Mouse (Mus musculus) kidney, postnatal 14 days (tissue): ENCODE measurements around the gene Napsa.
A peak's percentile ranks its signal among the peaks of the same experiment; 100 is the strongest.

Source experiments
- DNase-seq: peaks from one replicate; pipeline ENCODE4 v3.0.0; 2022; ENCODE audit warnings: mixed read lengths

Napsa gene

GRCm38 (mm10) chr7:44576333-44576844 lies 4.2 kb downstream of the Napsa start:
- no peak for DNase-seq

DNA sequence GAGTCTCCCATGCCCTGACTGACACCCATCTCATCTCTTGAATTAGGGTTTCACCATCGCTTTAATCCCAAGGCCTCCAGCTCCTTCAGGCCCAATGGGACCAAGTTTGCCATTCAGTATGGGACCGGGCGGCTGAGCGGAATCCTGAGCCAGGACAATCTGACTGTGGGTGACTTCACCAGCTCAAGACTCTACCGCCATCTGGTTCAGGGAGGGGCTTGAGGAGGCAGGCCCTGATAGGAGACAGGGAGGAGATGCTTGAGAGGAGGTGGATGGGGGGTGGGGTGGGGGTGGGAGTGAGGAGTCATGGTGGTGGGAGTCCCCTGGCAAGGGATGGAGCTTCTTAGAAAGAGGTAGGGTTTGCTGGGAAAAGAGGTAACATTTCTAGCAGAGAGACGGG lies 9.5 kb downstream of the Napsa start:
- DNase-seq: no peak

DNA sequence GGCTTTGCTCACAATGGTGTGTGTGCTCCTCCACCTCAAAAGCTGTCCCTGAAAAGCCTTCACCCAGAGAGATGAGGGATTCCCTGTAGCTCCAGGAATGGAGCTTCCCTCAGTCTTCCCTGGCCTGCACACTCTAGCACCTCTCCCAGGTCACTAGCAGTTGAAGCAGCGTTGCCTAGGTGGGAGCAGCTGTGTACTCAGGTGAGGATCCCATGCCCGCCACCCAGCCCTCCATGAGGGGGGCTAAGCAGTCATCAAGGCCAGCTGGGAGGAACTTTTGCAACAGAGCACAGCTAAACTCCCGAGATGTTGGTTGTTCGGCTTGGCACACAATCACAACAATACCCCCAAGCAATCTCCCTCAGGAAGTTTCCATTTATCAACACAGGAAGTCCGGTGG lies 10.5 kb downstream of the Napsa start:
- DNase-seq: no peak

GRCm38 (mm10) chr7:44583146-44583545 lies 11.0 kb downstream of the Napsa start:
- no peak for DNase-seq

GRCm38 (mm10) chr7:44584265-44584804 lies 12.2 kb downstream of the Napsa start:
- DNase-seq: no peak

- DNase-seq: no peak
Measured at GRCm38 (mm10) chr7:44584921-44585320, 12.7 kb downstream of the Napsa start.

GRCm38 (mm10) chr7:44585606-44586005 lies 13.4 kb downstream of the Napsa start:
- no peak for DNase-seq

DNA sequence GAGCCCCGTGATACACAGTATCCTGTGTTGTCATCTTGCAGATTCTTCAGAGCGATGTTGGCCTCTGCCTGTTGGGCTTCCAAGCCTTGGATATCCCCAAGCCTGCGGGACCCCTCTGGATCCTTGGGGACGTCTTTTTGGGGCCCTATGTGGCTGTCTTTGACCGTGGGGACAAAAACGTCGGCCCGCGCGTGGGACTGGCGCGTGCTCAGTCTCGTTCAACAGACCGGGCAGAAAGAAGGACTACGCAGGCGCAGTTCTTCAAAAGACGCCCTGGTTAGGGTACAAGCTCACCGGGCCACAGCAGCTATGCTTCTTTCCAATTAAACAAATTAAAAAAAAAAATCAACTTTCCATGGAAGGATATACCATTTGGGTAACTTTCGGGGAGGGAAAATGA lies 14.3 kb downstream of the Napsa start:
- no peak for DNase-seq

GRCm38 (mm10) chr7:44586930-44587329 lies 14.8 kb downstream of the Napsa start:
- peak; percentile 38 for DNase-seq

GRCm38 (mm10) chr7:44587676-44588075 lies 15.5 kb downstream of the Napsa start:
- no peak for DNase-seq

- DNase-seq: no peak
Measured at GRCm38 (mm10) chr7:44588338-44588737, 16.2 kb downstream of the Napsa start.

DNA sequence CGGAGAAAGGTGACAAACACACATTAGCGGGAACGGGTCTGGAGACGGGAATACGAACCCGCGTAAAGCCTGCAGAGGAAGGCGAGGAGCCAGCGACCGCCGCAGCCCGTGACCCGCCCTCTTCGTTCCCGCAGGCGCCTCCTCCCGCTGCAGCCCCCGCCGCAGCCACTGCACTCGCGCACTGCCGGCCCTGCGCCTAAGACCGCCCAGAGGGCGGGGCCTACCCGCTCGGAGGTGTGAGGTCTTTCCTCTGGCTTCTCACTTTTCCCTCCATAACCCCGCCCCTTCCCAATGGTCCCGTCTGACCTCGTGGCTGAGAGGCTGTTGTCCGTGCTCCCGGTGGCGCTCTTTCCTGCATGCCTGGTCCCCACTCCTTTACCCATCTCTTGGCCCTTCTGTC lies 17.0 kb downstream of the Napsa start:
- DNase-seq: peak; percentile 92

DNA sequence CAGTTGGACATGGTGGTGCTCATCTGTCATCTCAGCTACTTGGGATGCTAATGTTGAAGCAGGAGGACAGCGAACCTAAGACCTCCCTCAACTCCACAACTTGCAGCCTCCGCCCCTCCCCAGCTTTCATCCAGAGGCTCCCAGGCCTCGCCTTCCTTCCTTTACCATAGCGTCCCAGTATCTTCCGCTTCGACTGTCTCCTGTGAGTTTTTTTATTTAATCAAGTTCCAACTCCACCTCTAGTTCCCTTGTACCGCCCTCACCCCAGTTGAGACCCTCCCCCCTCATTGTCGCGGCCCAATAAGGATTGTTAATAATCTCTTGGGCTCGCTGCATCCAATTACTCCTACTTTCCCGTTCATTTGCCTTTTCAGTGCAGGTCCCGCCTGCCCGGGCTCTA lies 17.8 kb downstream of the Napsa start:
- DNase-seq: peak; percentile 37

DNA sequence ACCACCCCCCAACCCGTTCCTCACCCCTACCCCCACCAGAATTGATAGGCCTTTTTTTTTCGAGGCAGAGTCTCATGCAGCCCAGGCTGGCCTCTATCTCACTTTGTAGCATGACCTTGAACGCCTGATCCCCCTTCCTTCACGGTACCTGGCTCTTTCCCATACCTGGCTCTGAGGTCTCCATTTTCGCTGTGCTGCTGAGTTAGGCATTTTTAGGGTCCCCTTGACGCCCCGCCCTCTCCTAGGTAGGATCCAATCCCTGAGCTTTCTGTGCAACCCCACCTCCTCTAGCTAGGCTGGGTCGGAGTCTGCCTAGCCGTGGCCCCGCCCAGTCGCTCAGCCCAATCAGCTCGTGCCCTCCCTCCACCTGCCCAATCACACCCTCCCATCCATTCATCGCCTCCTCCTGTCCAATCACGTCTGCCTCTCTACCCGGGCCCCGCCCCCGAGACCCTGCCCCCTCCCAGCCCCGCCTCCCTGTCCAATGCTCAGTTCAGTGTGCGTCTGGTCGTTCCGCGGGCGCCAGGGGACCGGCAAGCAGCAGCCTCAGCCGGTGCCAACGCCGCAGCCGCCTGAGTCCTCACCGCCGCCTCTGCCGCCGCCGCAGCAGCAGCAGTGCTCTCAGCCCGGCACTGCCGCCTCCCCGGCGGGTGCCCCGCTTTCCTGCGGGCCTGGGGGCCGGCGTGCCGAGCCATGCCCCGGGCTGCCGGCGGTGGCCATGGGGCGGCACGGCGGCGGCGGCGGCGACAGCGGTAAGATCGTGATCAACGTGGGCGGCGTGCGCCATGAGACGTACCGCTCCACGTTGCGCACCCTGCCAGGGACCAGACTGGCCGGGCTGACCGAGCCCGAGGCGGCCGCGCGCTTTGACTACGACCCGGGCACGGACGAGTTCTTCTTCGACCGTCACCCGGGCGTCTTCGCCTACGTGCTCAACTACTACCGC lies 18.5 kb downstream of the Napsa start, which contains the start of gene Kcnc3:
Gene Kcnc3, plus strand, starts transcription at position 263 of the 946 bp plus-strand sequence.
- DNase-seq: peak; percentile 95

DNA sequence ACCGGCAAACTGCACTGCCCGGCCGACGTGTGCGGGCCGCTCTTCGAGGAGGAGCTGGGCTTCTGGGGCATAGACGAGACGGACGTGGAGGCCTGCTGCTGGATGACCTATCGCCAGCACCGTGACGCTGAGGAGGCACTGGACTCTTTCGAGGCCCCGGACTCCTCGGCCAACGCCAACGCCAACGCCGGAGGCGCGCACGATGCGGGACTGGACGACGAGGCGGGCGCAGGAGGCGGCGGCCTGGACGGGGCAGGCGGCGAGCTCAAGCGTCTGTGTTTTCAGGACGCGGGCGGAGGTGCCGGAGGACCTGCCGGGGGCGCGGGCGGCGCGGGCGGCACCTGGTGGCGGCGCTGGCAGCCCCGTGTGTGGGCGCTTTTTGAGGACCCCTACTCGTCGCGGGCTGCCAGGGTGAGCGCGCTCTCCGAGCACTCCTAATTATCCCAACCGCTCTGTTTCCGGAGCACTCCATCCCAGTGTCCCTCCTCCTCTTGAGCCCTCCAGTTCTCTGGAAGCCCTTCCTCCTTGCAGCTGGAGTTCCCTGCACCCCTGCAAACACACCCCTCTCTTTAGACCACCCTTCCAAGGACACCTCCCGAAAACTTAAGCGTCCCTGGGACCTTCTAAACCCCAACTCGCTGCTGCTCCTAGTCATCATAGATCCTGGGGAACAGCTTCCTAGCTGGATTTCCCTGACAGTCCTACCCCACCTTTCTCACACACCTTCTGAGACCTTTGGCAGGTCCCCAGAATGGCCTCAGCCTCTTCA lies 19.4 kb downstream of the Napsa start:
- DNase-seq: peak; percentile 30

DNA sequence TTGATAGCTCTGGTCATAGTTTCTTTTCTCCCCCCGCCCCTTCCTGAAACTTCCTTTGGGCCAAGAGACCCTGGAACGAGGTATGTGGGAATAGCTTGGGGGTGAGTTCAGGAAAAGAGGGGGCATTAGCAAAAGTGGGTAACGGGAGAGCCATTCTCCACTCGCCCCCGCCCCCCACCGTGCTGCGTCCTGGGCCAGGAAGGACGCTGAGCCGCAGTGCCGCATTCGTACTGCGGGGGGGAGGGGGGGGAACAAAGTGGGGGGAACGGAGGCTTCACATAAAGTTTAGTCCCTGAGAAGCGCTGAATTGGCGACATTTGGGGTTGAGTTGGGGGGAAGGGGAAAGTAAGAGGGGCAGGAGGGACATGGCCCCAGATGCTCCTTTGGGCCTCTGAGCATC lies 20.9 kb downstream of the Napsa start:
- DNase-seq: no peak

- DNase-seq: peak; percentile 89
Measured at GRCm38 (mm10) chr7:44593775-44594174, 21.6 kb downstream of the Napsa start.

GRCm38 (mm10) chr7:44594291-44594690 lies 22.1 kb downstream of the Napsa start:
- no peak for DNase-seq

DNA sequence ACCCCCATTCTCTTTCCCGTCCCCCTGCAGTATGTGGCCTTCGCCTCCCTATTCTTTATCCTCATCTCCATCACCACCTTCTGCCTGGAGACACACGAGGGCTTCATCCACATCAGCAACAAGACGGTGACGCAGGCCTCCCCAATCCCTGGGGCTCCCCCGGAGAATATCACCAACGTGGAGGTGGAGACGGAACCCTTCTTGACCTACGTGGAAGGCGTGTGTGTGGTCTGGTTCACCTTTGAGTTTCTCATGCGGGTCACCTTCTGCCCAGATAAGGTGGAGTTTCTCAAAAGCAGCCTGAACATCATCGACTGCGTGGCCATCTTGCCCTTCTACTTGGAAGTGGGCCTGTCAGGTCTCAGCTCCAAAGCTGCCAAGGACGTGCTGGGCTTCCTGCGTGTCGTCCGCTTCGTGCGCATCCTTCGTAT lies 23.0 kb downstream of the Napsa start:
- DNase-seq: no peak

- no peak for DNase-seq
Measured at GRCm38 (mm10) chr7:44596051-44596450, 23.9 kb downstream of the Napsa start.

GRCm38 (mm10) chr7:44596996-44597538 lies 24.9 kb downstream of the Napsa start:
- no peak for DNase-seq

DNA sequence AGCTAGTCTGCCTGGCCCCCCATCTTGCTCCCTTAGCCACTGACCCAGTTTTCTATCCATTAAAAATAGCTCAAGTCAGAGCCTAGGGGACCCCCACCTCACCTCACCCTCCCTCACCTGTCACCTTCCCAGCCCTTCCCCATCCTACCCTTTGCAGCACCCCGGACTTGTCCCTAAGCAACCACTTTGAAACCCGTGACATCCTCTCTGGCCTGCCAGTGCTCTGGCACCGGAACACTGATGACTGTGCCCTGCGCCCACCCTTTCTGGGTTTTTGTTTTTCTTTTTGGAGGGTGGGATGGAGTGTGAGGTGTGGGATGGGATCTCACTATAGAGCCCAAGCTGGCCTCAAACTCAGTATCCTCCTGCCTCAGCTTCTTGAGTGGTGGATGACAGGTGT lies 25.5 kb downstream of the Napsa start:
- no peak for DNase-seq

DNA sequence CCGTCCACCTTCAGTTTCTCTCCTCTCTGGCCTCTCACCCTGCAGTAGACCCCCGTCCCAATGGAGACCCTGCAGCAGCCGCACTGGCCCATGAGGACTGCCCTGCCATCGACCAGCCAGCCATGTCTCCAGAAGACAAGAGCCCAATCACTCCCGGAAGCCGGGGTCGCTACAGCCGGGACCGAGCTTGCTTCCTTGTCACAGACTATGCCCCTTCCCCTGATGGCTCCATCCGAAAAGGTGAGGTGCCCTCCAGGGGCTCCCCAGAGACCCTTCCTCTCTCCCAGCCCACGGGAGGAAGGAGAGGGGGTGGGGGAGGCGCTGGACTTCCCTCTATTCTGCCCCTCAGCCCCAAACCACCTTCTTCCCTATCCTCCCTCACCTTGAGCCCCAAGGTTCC lies 26.2 kb downstream of the Napsa start:
- DNase-seq: no peak
